Mouse (Mus musculus) adrenal gland, adult 8-10 months (tissue): Measurements from ENCODE around the gene Acsf3. TPM values are rescaled to one million over a fixed set of nuclear protein-coding genes. Genes with fewer than 3 reads are reported as not detected.

Source experiments
- DNase-seq: peaks from one replicate; pipeline ENCODE4 v3.0.0; 2022
- total RNA-seq, 4 experiments: library from RNA; stranded (reverse); gene quantifications; 2 replicates each; pipeline ENCODE4 v1.2.4; 2022

Acsf3 gene
- 10 to 100 TPM; 38.4 to 44.5 (median 41.2) TPM for total RNA-seq

DNA sequence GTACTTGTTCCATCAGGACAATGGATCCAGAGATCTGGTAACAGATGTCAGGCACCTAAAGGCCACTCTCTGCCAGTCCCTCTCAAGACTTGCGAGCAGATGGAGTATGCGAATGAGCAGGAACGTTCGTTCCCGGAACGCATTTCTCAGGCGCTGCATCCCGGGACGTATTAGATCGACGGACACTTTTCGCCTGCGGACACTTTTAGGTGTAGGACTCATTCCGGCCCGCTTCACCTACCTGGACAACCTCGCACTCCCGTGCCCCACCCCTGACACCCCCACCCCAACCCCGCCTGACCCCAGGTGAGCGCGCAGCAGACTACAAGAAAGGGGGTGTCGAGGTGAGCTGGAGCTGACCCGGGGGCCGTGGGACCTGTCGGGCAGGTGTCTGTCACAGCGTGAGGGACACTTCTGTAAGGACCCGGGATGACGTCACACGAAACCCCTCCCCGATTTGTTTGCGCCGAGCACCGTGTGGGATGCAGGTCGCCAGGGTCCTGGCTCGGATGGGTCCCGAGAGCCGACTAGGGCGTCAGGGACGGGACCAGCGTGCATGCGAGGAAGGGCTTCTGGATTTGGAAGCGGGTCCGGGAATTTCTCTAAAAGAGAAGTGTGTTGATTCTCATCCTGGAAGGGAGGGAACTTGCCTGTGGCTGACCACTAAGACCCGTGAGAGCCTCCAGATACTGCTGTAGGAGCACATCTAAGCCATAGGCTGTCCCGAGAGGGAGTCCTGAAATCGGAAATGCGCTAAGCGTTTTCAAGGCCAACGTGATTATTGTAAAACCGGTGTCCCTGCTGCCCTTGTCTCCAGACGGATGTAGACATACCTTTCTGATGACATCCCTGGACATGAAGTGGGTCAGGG, at the start of gene Acsf3:
Acsf3 (plus strand) TSS at position 202 of the 871 bp plus-strand sequence.
- DNase-seq = no peak

DNA sequence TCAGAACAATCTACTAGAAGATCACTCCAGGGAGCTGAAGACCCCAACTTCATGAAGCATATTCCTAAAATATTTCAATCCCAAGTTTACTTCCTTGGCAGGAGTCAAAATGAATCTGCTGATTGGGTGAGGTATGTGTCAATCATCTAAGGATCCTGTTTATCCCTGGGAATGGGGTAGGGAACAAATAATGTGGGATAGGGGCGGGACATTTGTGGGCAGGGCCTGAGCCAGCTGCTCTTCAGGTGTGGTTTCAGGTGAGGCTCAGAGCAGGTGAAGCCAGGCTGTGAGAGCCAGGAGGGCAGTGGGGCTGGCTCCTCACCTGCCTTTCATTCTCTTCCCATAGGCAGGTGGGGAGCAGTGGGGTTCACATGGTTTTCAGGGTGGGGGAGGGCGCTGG, 48.5 kb upstream of the Acsf3 start:
- DNase-seq = no peak

DNA sequence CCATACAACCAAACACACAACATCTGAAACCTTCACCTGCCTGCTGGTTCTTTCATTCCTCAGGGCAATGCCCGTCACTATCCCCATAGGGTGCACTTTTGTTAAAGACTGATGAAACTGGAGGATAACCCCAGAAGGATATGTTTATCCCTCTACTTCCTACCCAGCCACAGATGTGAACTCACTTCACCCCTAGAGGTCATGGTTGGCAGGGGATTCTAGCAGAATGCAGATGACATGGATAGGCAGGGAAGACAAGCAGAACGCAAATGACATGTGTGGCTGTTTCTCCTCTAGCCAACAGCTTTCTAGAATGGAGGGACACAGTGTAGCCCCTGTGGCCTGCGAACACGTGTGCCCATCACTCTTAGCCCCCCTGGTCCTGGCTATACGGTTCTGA, 47.9 kb upstream of the Acsf3 start:
- DNase-seq = no peak

DNA sequence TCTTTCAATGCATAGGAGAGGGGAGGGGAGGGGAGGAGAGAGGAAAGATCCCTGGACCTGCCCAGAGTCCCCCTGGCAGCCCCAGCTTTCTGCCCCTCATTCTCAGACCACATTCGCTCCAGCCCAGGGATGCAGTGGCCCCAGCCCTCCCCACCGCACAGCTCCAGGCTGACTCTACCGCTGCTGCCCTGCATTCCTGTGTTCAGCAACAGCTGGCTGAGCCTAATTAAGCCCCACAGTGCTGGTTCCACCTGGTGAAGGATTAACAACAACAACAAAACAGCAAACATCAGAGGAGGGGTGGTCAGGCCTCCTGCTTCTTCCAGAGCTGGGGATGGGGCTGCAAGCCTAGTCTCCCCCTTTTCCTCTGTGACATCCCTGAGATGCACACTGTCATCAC, 46.7 kb upstream of the Acsf3 start:
- DNase-seq = no peak

DNA sequence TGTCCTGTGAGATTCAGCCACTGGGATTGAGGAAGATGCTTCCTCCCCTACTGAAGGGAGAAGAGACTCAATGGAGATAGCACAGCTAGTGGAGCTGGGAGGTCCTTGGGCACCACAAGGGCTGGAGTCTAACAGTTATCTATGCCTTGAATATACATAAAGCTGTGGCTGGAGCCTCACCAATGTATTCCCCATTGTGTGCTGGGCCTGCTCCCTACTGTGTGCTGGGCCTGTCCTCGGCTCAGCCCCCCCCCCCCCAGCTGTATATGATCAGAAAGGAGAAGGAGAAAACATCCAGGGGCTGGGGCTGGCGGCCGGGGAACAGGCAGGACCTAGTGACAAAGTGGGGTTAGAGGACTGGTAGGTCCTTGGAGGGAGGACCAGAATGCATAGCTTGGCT, 40.2 kb upstream of the Acsf3 start:
- DNase-seq = no peak

DNA sequence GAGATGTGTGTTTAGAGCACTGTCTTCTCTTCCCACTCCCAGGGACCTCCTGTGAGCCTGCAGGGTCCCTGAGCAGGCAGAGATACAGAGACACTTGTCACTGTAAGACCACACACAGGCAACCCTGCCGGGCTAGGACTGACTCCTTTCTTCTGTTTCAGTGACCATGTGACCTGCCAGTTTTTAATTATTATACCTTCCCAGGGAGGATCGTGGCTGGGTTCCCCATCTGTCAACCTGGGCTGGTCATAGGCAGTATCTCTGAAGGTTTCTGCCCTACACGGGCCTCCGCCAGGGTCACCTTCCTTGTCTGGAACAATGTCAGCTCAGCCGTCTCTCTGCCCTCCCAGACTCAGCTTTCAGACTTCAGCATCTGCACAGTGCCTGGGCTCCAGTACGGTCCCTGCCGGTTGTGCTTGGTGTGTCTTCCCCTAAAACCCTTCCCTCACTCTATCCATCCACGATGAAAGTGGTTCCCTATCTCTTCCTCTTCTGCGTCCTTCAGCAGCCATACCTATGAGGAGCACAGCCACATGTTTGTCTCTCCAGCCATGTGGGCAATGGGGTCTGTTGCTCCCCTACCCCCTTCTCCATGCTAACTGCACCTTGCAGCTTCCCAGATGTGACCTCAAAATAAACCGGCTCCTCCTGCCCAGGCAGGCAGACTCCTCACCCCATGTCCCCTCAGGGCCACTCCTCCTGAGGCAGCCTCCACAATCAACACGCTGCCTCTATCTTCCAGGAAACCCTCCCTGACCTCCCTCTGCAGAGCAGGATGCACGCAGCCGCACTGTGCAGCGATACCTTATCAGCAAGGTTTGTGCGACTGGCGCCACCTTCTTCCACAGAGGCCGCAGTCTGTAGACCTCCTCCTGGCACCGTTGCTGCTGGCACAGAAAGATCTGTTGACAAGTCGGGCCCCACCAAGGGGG, 39.5 kb upstream of the Acsf3 start:
- no peak for DNase-seq

DNA sequence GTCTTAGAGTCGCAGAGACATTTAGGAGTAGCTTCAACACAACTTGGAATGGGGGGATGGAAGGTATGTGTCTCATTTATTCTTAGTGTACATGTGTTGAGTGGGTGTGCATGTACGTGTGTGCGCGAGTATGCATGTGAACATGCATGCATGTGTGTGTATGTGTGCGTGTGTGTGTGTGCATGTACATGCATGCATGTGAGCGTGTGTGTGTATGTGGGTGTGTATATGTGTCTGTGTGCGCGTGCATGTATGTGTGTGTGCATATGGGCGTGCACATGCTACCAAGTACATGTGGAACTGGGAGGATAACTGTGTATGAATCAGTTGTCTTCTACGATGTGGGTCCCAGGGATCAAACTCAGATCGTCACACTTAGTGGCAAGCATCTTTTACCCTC, 38.7 kb upstream of the Acsf3 start:
- no peak for DNase-seq

DNA sequence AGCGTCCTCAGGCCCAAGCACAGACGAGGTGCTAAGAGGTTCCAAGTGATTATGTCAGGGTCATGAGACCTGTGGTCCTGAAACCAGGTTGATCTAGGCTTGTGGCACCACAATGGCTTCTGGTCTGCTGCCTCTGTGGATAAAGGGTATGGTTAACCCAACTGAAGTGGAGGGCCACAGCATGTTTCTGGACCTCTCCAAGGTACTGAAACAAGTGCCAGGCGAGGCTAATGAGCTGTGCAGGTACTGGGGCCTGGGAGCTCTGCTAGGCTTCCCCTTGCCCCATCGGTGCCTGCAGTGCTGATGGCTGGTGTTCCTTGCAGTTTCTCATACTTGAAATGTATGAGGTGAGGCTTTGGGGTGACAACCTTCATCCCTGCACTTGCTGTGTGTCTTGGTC, 38.2 kb upstream of the Acsf3 start:
- DNase-seq = no peak

DNA sequence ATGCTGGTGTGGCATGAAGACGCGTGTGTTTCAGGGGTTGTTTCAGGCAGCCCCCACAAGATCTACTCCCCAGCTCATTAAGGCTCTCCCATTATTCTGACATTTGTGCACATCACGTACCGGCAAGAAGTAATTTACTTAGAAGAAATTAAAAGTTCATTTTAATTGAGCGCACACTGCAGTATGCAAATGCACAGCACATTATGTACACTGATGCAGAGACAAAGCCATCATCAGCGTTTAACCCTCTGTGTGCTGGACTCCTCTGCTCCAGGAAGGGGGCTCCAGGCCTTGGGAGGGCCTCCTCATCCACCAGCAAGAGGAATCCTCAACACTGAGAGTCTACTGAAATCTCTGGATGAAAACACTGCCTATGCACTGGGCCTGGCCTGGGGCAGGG, 37.4 kb upstream of the Acsf3 start:
- DNase-seq = no peak

DNA sequence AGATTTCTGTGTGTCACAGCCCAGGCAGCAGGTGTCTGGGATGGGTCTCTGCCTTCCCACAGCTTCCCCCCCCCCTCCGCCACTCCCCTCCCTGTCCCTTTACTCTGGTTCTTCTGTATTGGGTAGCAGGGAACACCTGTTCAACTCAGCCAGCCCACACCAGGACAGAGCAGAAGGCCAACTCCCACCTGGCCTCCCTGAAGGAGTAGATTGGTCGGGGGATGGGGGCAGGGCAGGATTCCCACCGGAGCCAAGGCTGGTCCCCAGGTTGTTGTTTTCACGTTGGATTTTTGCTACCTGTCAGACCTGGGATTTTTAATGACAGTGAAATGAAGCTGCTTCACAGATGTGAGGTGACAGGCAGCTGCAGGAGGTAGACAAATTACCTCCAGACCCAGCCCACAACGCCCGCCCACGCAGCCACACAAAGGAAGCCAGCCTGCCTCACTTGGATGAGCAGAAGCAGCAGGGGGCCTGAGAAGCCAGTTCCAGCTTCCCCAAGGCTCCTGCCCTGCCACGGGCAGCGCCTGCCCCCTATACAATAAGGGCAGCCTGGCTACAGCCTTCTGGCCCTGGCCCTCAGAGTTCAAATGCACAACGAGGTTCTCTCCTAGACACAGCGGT, 36.1 kb upstream of the Acsf3 start:
- no peak for DNase-seq

DNA sequence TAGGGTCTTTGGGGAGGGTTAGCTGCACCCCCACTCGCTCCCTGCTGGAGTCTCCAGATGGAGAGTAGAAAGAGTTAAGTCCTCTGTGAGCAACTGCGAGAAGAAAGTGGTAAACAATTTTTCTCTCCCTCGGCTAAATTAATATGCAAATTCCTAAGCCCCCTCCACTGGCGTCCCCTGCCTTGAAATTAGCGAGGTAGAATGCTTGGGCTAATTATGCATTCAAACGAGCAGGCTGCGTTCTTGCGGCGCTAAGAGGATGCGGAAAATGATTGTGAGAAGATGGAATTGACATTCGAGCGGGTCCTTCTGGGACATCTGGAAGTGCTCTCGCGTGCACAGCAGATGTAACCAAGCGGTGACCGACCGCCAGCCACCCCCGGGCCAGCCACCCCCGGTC, 32.8 kb upstream of the Acsf3 start:
- DNase-seq = no peak

DNA sequence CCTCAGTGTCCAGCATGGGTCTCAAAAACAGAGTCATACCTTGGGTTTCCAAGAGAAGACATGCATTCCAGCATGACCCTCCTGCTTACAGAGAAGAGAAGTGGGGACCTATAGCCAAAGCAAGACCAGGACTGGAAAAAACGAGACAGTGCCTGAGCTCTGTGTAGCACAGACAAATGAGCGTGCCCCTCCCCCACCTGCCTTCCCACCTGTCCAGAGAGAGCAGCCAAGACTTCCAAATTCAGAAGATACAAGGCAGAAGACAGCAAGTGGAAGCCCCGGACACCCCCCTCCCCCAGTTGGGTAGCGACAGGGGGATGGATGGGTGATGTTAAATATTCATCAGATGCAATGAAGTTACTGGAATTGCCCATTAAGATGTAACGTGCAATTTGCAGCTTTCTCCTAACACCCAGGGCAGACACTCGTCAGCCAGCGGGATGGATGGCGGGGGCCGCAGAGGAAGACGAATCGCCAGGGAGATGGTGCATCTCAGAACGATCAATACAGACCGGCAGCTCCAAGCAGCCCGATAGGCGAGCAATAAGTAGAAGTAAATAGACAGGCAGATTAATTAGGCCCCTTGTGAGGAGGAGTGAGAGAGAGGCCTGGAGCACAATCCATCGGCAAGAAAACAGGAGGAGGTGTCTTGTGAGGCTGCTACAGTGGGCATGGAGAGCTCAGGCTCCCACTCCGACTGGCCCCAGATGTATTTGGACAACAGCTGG, 30.1 kb upstream of the Acsf3 start:
- no peak for DNase-seq

DNA sequence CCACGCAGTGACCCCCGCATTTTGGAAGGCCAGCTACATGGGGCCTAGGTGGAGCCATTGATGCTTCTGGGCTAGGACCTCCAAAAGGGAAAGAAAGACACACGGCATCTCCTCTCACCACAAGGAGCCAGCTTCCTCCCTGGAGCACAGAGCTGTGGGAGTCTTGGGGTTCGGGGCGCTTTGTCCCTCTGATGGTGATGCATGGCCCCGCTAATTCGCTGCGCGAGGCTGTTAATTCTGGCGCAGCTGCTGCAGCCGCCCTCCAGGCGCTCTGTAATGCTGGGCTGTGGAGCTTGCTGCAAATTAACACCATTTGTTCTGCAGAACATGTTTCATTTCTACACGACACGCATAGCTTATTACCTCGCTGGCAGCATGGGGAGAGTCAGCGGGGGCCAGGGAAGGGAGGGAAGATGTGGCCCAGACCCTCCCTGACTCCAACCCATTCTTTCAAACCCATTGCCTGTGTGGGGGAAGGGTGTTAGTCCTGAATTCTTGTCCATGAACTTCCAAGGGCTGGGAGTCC, 29.5 kb upstream of the Acsf3 start:
- no peak for DNase-seq

DNA sequence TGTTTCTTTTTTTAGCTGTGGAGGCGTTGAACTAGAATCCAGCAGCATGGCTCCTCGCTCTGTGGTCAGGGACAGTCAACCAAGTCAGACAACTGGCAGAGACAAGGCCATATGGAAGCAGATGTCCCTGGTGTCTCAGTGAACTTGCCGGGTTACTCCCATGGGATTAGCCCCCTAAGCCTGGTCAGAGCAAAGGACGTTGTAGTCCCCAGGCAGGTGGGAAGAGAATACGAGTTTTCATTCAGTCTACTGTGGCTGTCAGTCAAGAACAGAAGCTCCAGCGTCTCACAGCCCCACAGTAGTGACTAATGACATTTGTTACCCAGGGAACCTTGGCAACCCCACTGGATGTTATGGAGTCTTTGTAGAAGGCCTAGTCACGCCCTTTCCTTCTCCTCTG, 28.8 kb upstream of the Acsf3 start:
- DNase-seq = no peak

DNA sequence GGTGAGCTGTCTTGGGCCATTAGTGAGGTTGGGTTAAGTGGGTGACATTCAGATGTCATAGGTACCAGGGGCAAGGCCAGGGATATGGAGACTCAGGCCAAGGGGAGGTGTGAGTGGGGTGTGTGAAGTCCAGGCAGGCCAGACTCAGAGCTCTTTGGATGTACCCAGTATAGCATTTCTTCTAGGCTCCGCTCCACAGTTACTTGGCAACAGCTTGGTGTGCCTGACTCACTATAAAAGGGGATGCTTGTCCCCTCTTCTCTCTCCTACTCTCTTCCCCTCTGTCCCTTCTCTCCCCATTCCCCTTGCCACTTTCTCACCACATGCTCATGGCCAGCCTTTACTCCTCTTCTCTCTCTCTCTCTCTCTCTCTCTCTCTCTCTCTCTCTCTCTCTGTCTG, 27.5 kb upstream of the Acsf3 start:
- DNase-seq = no peak

DNA sequence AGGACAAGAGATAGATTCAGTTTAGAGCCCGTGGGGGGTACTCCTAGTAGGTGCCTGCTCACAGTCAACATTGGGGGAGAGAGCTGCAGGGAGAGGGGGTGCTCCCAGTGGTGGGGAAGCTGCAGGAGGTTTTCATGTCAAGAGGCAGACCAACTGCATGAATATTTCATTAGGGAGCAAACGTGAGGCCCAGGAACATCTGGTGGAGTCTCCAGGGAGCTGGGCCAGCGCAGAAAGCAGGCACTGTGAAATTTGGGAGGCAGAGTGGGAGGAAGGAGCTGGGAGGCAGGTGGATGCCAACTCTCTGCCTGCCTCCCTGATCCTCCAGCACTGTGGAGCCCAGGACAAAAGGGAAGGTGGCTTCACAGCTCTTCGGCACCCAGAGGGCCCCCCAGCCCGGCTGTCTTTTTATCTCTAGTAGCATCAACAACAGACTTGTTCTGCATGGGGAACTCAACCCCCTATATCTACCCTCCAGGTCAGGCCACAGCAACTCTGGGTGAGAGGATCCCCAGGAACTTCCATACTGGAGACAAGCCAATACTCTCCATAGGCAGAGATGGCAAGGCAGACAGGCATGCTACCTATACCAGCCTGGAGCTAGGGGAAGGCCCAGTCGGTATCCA, 25.8 kb upstream of the Acsf3 start:
- no peak for DNase-seq

DNA sequence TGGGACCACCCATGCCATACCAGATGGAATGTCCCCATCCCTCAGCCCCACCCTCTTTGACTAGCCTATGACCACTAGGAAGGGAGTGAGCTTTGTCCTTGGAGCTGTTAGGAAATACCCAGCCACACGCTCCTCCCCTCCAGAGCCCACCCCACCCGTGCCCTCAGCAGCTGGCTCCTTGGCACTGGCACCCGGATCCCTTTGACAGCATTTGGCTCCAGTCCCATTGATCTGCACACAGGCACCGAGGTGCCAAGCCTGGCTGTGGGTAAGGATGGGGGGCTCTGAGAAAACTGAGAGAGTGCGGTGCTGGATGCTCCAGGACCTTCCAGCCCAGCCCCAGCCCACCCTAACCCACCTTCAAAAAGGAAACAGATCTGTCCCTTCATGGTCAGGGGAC, 23.9 kb upstream of the Acsf3 start:
- no peak for DNase-seq

DNA sequence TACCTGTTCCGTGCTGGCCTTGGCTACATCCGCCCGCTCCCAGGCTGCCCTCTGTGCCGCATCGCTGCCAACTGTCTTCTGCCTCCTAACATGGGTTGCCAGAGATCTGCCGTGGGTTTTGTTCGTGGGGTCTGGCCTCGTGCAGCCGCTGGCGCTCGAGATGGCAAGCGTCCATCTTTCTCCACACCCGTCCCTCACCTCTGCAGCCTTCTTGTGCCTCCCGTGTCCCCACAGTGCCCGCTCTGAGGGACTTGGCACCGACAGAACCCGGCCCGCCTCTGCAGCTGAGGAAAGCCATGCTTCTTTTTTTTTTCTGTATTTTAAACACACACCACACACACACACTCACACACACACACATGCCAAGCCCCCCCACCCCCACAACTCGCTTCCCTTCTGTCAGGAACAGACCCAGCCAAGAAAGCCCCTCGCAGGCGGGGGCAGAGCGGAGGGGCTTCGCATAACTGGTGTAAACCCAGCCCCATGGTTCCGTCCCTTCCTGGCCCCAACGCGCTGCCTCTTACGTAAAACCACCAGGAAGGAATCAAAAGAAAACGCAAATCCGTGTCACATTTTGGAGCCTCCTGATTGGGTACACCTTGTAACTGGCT, 23.1 kb upstream of the Acsf3 start:
- no peak for DNase-seq

DNA sequence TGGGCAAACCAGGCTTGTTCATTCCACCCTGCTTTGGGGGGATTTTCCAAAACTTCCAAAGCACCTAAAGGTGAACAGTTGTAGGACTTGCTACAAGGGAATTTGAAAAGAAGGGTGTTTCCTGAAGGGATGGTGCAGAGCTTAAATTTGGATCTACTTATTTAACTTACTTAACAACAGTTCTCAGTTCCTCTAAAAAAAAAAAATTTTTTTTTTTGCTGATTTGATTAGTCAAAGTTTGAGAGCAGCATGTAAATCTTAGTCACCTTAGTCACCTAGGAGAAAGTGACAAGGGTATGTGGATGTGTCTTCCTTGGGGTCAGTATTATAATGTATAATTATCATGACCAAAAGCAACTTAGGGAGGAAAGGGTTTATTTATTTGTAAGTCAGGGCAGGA, 16.7 kb upstream of the Acsf3 start:
- no peak for DNase-seq

DNA sequence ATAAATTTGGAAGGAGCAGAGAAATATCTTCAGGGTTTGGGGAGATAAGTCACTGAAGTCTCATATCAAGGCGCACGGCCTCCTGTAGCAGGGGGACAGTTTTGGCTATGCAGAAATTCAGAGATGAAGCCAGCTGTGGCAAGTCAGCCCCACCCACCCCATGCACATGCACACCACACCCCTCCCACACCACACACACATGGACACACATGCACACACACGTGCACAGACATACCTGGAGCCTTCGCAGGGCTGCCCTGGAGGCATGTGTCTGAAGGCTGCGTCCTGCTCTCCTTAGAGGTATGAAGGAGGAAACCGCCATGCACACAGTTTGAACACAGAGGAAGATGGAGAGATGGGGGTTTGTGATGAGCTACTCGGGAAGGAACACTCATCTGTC, 15.2 kb upstream of the Acsf3 start:
- no peak for DNase-seq

DNA sequence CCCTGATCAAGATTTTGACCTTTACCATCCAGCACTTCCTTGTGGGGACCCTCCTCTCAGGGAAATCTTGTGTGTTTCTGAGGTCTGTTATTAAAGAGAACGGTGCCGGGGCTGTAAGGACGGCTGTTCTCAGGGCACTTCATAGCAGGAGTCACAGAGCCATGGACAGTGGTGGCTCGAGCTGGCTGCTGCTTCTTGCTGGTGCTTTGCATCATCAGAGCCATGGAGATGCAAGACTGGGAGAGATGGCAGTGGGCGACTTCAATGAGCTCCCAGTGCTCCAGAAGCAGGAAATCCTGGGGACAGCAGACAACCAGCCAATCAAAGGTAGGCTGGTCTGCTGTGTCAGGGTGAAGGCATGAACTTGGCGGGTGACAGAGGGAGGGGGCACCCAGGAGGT, 14.2 kb upstream of the Acsf3 start:
- DNase-seq = no peak
